Mouse (Mus musculus) liver, embryonic 15.5 days (tissue): Measurements from ENCODE around the gene Lepr. TPM values are rescaled to one million over a fixed set of nuclear protein-coding genes. Genes with fewer than 3 reads are reported as not detected.

ENCODE experiments used
- ATAC-seq: fragments of 200-750 bp; cut with Nextera tagmentation; 2 replicates; pipeline ENCODE4 v1.8.0; 2017; ENCODE audit warnings: moderate number of reproducible peaks, mild to moderate bottlenecking, moderate library complexity; ENCODE audit not compliant: insufficient read depth
- H3K27ac ChIP-seq: fragments of 300-500 bp; sonication (generic); replicated peaks from 2 replicates; pipeline ENCODE4 v1.5.1; 2015; ENCODE audit warnings: mild to moderate bottlenecking, inconsistent platforms
- H3K27me3 ChIP-seq: fragments of 300-500 bp; sonication (generic); 2 replicates; pipeline ENCODE4 v1.6.1; 2015; ENCODE audit warnings: mild to moderate bottlenecking, inconsistent platforms
- H3K36me3 ChIP-seq: fragments of 300-500 bp; sonication (generic); replicated peaks from 2 replicates; pipeline ENCODE4 v1.6.1; 2015; ENCODE audit warnings: moderate library complexity, mild to moderate bottlenecking, inconsistent platforms
- H3K4me1 ChIP-seq: fragments of 300-500 bp; sonication (generic); replicated peaks from 2 replicates; pipeline ENCODE4 v1.6.1; 2015; ENCODE audit warnings: inconsistent platforms
- H3K4me2 ChIP-seq: fragments of 300-500 bp; sonication (generic); 2 replicates; pipeline ENCODE4 v1.6.1; 2015; ENCODE audit warnings: moderate library complexity, mild to moderate bottlenecking, inconsistent platforms
- H3K4me3 ChIP-seq: fragments of 300-500 bp; sonication (generic); replicated peaks from 2 replicates; pipeline ENCODE4 v1.5.1; 2015; ENCODE audit warnings: mild to moderate bottlenecking, inconsistent platforms
- H3K9ac ChIP-seq: fragments of 300-500 bp; sonication (generic); 2 replicates; pipeline ENCODE4 v1.6.1; 2015; ENCODE audit warnings: moderate library complexity, mild to moderate bottlenecking, inconsistent platforms
- H3K9me3 ChIP-seq: fragments of 300-500 bp; sonication (generic); replicated peaks from 2 replicates; pipeline ENCODE4 v1.6.1; 2016; ENCODE audit warnings: inconsistent platforms
- WGBS: fragments of 180-500 bp; shearing (Covaris S2); methylation state at CpG from one replicate; pipeline ENCODE4 v1.1.7; 2015; ENCODE audit warnings: mixed read lengths; ENCODE audit not compliant: insufficient replicate concordance; 5-methylcytosine and 5-hydroxymethylcytosine counted together
- polyA plus RNA-seq: library from polyadenylated mRNA; unstranded; fragments of >200 nt; fragmentation: Nextera tagmentation; extraction: Ambion mirVana; gene quantifications from 2 replicates; pipeline ENCODE4 v1.2.1, GENCODE M21; 2015

The Lepr gene
- polyA plus RNA-seq, 1 experiment from 2014 or later: 0.76 TPM

GRCm38 (mm10) chr4:101692892-101693291, 24.3 kb upstream of the Lepr start:
- Histone ChIP-seq H3K4me3 (no peak overlapping the region), H3K36me3 (no peaks in the 10 kb centered on the region), H3K4me1 (no peaks in the 10 kb centered on the region), H3K27me3 (no peaks in the 10 kb centered on the region), H3K27ac (no peak overlapping the region), H3K9ac (no peak overlapping the region), H3K4me2 (no peak overlapping the region), H3K9me3 (no peaks in the 10 kb centered on the region)
- ATAC-seq: no peak
- WGBS: 55% methylated on average over 4 of the region's 4 CpGs

GRCm38 (mm10) chr4:101694529-101694928, 22.7 kb upstream of the Lepr start:
- no peaks in the 10 kb centered on the region for H3K9me3 ChIP-seq
- H3K4me1 ChIP-seq: no peaks in the 10 kb centered on the region
- no peak overlapping the region for H3K4me3 ChIP-seq
- ATAC-seq: no peak
- H3K4me2 ChIP-seq: no peak overlapping the region
- 41% methylated on average over 6 of the region's 6 CpGs for WGBS
- H3K27ac ChIP-seq: no peak overlapping the region
- no peak overlapping the region for H3K9ac ChIP-seq
- H3K27me3 ChIP-seq: no peaks in the 10 kb centered on the region
- H3K36me3 ChIP-seq: no peaks in the 10 kb centered on the region

- WGBS: 62% methylated on average over 3 of the region's 3 CpGs
- Histone ChIP-seq H3K4me1 (no peaks in the 10 kb centered on the region), H3K36me3 (no peaks in the 10 kb centered on the region), H3K27ac (no peak overlapping the region), H3K9ac (no peak overlapping the region), H3K9me3 (no peaks in the 10 kb centered on the region), H3K4me3 (no peak overlapping the region), H3K4me2 (no peak overlapping the region), H3K27me3 (no peaks in the 10 kb centered on the region)
- no peak for ATAC-seq
Observed at GRCm38 (mm10) chr4:101697236-101697635, 20.0 kb upstream of the Lepr start.

- Histone ChIP-seq H3K27ac (no peak overlapping the region), H3K4me2 (no peak overlapping the region), H3K9ac (no peak overlapping the region), H3K4me1 (no peaks in the 10 kb centered on the region), H3K9me3 (no peaks in the 10 kb centered on the region), H3K27me3 (no peaks in the 10 kb centered on the region), H3K4me3 (no peak overlapping the region), H3K36me3 (no peaks in the 10 kb centered on the region)
- ATAC-seq: no peak
- 68% methylated on average over 1 of the region's 1 CpGs for WGBS
Observed at GRCm38 (mm10) chr4:101699423-101699822, 17.8 kb upstream of the Lepr start.

GRCm38 (mm10) chr4:101700892-101701640, 16.1 kb upstream of the Lepr start:
- Histone ChIP-seq H3K9me3 (no peaks in the 10 kb centered on the region), H3K27ac (no peak overlapping the region), H3K9ac (no peak overlapping the region), H3K4me3 (no peak overlapping the region), H3K4me1 (no peaks in the 10 kb centered on the region), H3K27me3 (no peaks in the 10 kb centered on the region), H3K4me2 (no peak overlapping the region), H3K36me3 (no peaks in the 10 kb centered on the region)
- no peak for ATAC-seq
- WGBS: 66% methylated on average over 14 of the region's 14 CpGs

GRCm38 (mm10) chr4:101705325-101705724, 11.9 kb upstream of the Lepr start:
- 63% methylated on average over 9 of the region's 9 CpGs for WGBS
- ATAC-seq: no peak
- Histone ChIP-seq H3K9ac (no peak overlapping the region), H3K4me2 (no peak overlapping the region), H3K4me1 (no peaks in the 10 kb centered on the region), H3K36me3 (no peaks in the 10 kb centered on the region), H3K27me3 (no peaks in the 10 kb centered on the region), H3K4me3 (no peak overlapping the region), H3K9me3 (no peaks in the 10 kb centered on the region), H3K27ac (no peak overlapping the region)

- Histone ChIP-seq H3K9ac (no peak overlapping the region), H3K27ac (no peak overlapping the region), H3K27me3 (no peaks in the 10 kb centered on the region), H3K9me3 (no peaks in the 10 kb centered on the region), H3K36me3 (no peaks in the 10 kb centered on the region), H3K4me3 (no peak overlapping the region), H3K4me1 (no peaks in the 10 kb centered on the region), H3K4me2 (no peak overlapping the region)
- ATAC-seq: no peak
- WGBS: 52% methylated on average over 2 of the region's 2 CpGs
Observed at GRCm38 (mm10) chr4:101707234-101707633, 10.0 kb upstream of the Lepr start.

- no peaks in the 10 kb centered on the region for H3K4me1 ChIP-seq
- H3K27ac ChIP-seq: no peak overlapping the region
- no peaks in the 10 kb centered on the region for H3K36me3 ChIP-seq
- H3K4me3 ChIP-seq: no peak overlapping the region
- no peak overlapping the region for H3K9ac ChIP-seq
- ATAC-seq: no peak
- H3K9me3 ChIP-seq: no peaks in the 10 kb centered on the region
- WGBS: 66% methylated on average over 3 of the region's 3 CpGs
- H3K4me2 ChIP-seq: no peak overlapping the region
- no peaks in the 10 kb centered on the region for H3K27me3 ChIP-seq
Observed at GRCm38 (mm10) chr4:101707953-101708352, 9.3 kb upstream of the Lepr start.

GRCm38 (mm10) chr4:101710361-101710760, 6.8 kb upstream of the Lepr start:
- Histone ChIP-seq H3K27ac (no peak overlapping the region), H3K9ac (no peak overlapping the region), H3K9me3 (no peaks in the 10 kb centered on the region), H3K4me3 (no peak overlapping the region), H3K4me2 (no peak overlapping the region), H3K27me3 (no peaks in the 10 kb centered on the region), H3K36me3 (no peaks in the 10 kb centered on the region), H3K4me1 (no peaks in the 10 kb centered on the region)
- peak; percentile 18; the same call in 1 of the 2 replicates for ATAC-seq
- 59% methylated on average over 4 of the region's 4 CpGs for WGBS

- ATAC-seq: no peak
- Histone ChIP-seq H3K4me2 (no peak overlapping the region), H3K27ac (no peak overlapping the region), H3K27me3 (no peaks in the 10 kb centered on the region), H3K9ac (no peak overlapping the region), H3K36me3 (no peaks in the 10 kb centered on the region), H3K4me3 (no peak overlapping the region), H3K4me1 (no peaks in the 10 kb centered on the region), H3K9me3 (no peaks in the 10 kb centered on the region)
- 71% methylated on average over 4 of the region's 4 CpGs for WGBS
Observed at GRCm38 (mm10) chr4:101711100-101711499, 6.1 kb upstream of the Lepr start.

GRCm38 (mm10) chr4:101712563-101712962, 4.6 kb upstream of the Lepr start:
- Histone ChIP-seq H3K27ac (no peak overlapping the region), H3K4me2 (no peak overlapping the region), H3K4me3 (no peak overlapping the region), H3K4me1 (no peaks in the 10 kb centered on the region), H3K9me3 (no peaks in the 10 kb centered on the region), H3K9ac (no peak overlapping the region), H3K36me3 (no peaks in the 10 kb centered on the region), H3K27me3 (peaks cover 14% of the 10 kb centered on the region)
- no peak for ATAC-seq
- WGBS: 29% methylated on average over 1 of the region's 1 CpGs

- no peak for ATAC-seq
- Histone ChIP-seq H3K4me3 (no peak overlapping the region), H3K27ac (no peak overlapping the region), H3K9ac (no peak overlapping the region), H3K9me3 (no peaks in the 10 kb centered on the region), H3K27me3 (peaks cover 23% of the 10 kb centered on the region), H3K4me2 (no peak overlapping the region), H3K4me1 (no peaks in the 10 kb centered on the region), H3K36me3 (no peaks in the 10 kb centered on the region)
- 70% methylated on average over 8 of the region's 8 CpGs for WGBS
Observed at GRCm38 (mm10) chr4:101715302-101715701, 1.9 kb upstream of the Lepr start.
